Mouse (Mus musculus): ENCODE data around the gene Gm5089. TPM values are rescaled to one million over a fixed set of nuclear protein-coding genes. Genes with fewer than 3 reads are reported as not detected.

Gene Gm5089
- polyA plus RNA-seq, 1 experiment from 2014 or later = not detected

GRCm38 (mm10) chr14:122451551-122452145 is 733 bp upstream of the Gm5089 start:
- Histone ChIP-seq H3K4me3 (ENCODE audit: low read depth, low read length) (no peak overlapping the region), H3K4me1 (replicated peaks; ENCODE audit: control insufficient read depth, insufficient read depth) (no peaks in the 10 kb centered on the region), H3K9ac (ENCODE audit: low read length) (no peak overlapping the region), H3K36me3 (ENCODE audit: control insufficient read depth, insufficient read depth, low read length) (no peaks in the 10 kb centered on the region), H3K27ac (replicated peaks) (no peak overlapping the region), H3K9me3 (ENCODE audit: control insufficient read depth, low read length) (no peaks in the 10 kb centered on the region), H3K4me2 (replicated peaks; ENCODE audit: low read depth) (peak overlapping the region; percentile 55; the same call in 1 of the 2 replicates), H3K27me3 (ENCODE audit: control insufficient read depth, insufficient read depth, low read length) (peaks cover 17% of the 10 kb centered on the region; the same call in 1 of the 2 replicates)
- WGBS = 72% methylated on average over 5 of the region's 5 CpGs
- ATAC-seq (ENCODE audit: low FRiP score, low TSS enrichment) (no peak), DNase-seq (ENCODE audit: low spot score) (no peak)
- TF ChIP-seq EP300 (optimal IDR thresholded peaks at IDR 0.05) = no peak
- no peak for TF ChIP-seq CTCF (IDR thresholded peaks at IDR 0.05; ENCODE audit: low read depth)

GRCm38 (mm10) chr14:122449601-122450495 is 1.1 kb downstream of the Gm5089 start:
- peak overlapping the region; percentile 33; the same call in 1 of the 2 replicates for H3K4me3 ChIP-seq (ENCODE audit: low read depth, low read length)
- no peaks in the 10 kb centered on the region for H3K36me3 ChIP-seq (ENCODE audit: control insufficient read depth, insufficient read depth, low read length)
- 9% methylated on average over 29 of the region's 29 CpGs for WGBS
- peaks cover 17% of the 10 kb centered on the region; the same call in 1 of the 2 replicates for H3K27me3 ChIP-seq (ENCODE audit: control insufficient read depth, insufficient read depth, low read length)
- TF ChIP-seq CTCF (IDR thresholded peaks at IDR 0.05; ENCODE audit: low read depth) (no peak), EP300 (optimal IDR thresholded peaks at IDR 0.05) (no peak)
- H3K4me1 ChIP-seq (replicated peaks; ENCODE audit: control insufficient read depth, insufficient read depth) = no peaks in the 10 kb centered on the region
- ATAC-seq (ENCODE audit: low FRiP score, low TSS enrichment) (no peak), DNase-seq (ENCODE audit: low spot score) (no peak)
- peak overlapping the region; percentile 55; the same call in 1 of the 2 replicates for H3K4me2 ChIP-seq (replicated peaks; ENCODE audit: low read depth)
- no peak overlapping the region for H3K27ac ChIP-seq (replicated peaks)
- no peaks in the 10 kb centered on the region for H3K9me3 ChIP-seq (ENCODE audit: control insufficient read depth, low read length)
- H3K9ac ChIP-seq (ENCODE audit: low read length) = no peak overlapping the region

GRCm38 (mm10) chr14:122436850-122437249 is 14.1 kb downstream of the Gm5089 start:
- Histone ChIP-seq H3K9ac (ENCODE audit: low read length) (no peak overlapping the region), H3K4me3 (ENCODE audit: low read depth, low read length) (no peak overlapping the region), H3K9me3 (ENCODE audit: control insufficient read depth, low read length) (no peaks in the 10 kb centered on the region), H3K36me3 (ENCODE audit: control insufficient read depth, insufficient read depth, low read length) (no peaks in the 10 kb centered on the region), H3K27ac (replicated peaks) (no peak overlapping the region), H3K4me2 (replicated peaks; ENCODE audit: low read depth) (no peak overlapping the region), H3K27me3 (ENCODE audit: control insufficient read depth, insufficient read depth, low read length) (no peaks in the 10 kb centered on the region), H3K4me1 (replicated peaks; ENCODE audit: control insufficient read depth, insufficient read depth) (no peaks in the 10 kb centered on the region)
- WGBS = 67% methylated on average over 10 of the region's 10 CpGs
- TF ChIP-seq CTCF (IDR thresholded peaks at IDR 0.05; ENCODE audit: low read depth) = no peak
- TF ChIP-seq EP300 (optimal IDR thresholded peaks at IDR 0.05) = no peak
- ATAC-seq (ENCODE audit: low FRiP score, low TSS enrichment) (no peak), DNase-seq (ENCODE audit: low spot score) (no peak)

GRCm38 (mm10) chr14:122434039-122434438 is 16.9 kb downstream of the Gm5089 start:
- TF ChIP-seq EP300 (optimal IDR thresholded peaks at IDR 0.05) (no peak), CTCF (IDR thresholded peaks at IDR 0.05; ENCODE audit: low read depth) (no peak)
- Histone ChIP-seq H3K27ac (replicated peaks) (no peak overlapping the region), H3K4me1 (replicated peaks; ENCODE audit: control insufficient read depth, insufficient read depth) (no peaks in the 10 kb centered on the region), H3K4me3 (ENCODE audit: low read depth, low read length) (no peak overlapping the region), H3K36me3 (ENCODE audit: control insufficient read depth, insufficient read depth, low read length) (no peaks in the 10 kb centered on the region), H3K9ac (ENCODE audit: low read length) (no peak overlapping the region), H3K4me2 (replicated peaks; ENCODE audit: low read depth) (no peak overlapping the region), H3K27me3 (ENCODE audit: control insufficient read depth, insufficient read depth, low read length) (no peaks in the 10 kb centered on the region), H3K9me3 (ENCODE audit: control insufficient read depth, low read length) (no peaks in the 10 kb centered on the region)
- DNase-seq (ENCODE audit: low spot score) (no peak), ATAC-seq (ENCODE audit: low FRiP score, low TSS enrichment) (no peak)
- WGBS = 86% methylated on average over 10 of the region's 10 CpGs

GRCm38 (mm10) chr14:122432558-122432957 is 18.4 kb downstream of the Gm5089 start:
- Histone ChIP-seq H3K4me3 (ENCODE audit: low read depth, low read length) (no peak overlapping the region), H3K4me1 (replicated peaks; ENCODE audit: control insufficient read depth, insufficient read depth) (no peaks in the 10 kb centered on the region), H3K4me2 (replicated peaks; ENCODE audit: low read depth) (no peak overlapping the region), H3K9ac (ENCODE audit: low read length) (no peak overlapping the region), H3K9me3 (ENCODE audit: control insufficient read depth, low read length) (no peaks in the 10 kb centered on the region), H3K27me3 (ENCODE audit: control insufficient read depth, insufficient read depth, low read length) (no peaks in the 10 kb centered on the region), H3K36me3 (ENCODE audit: control insufficient read depth, insufficient read depth, low read length) (no peaks in the 10 kb centered on the region), H3K27ac (replicated peaks) (no peak overlapping the region)
- TF ChIP-seq EP300 (optimal IDR thresholded peaks at IDR 0.05) (no peak), CTCF (IDR thresholded peaks at IDR 0.05; ENCODE audit: low read depth) (no peak)
- 48% methylated on average over 3 of the region's 3 CpGs for WGBS
- DNase-seq (ENCODE audit: low spot score) (no peak), ATAC-seq (ENCODE audit: low FRiP score, low TSS enrichment) (no peak)

- Histone ChIP-seq H3K27me3 (ENCODE audit: control insufficient read depth, insufficient read depth, low read length) (no peaks in the 10 kb centered on the region), H3K9ac (ENCODE audit: low read length) (no peak overlapping the region), H3K4me2 (replicated peaks; ENCODE audit: low read depth) (no peak overlapping the region), H3K9me3 (ENCODE audit: control insufficient read depth, low read length) (no peaks in the 10 kb centered on the region), H3K4me1 (replicated peaks; ENCODE audit: control insufficient read depth, insufficient read depth) (no peaks in the 10 kb centered on the region), H3K27ac (replicated peaks) (no peak overlapping the region), H3K4me3 (ENCODE audit: low read depth, low read length) (no peak overlapping the region), H3K36me3 (ENCODE audit: control insufficient read depth, insufficient read depth, low read length) (no peaks in the 10 kb centered on the region)
- 71% methylated on average over 3 of the region's 3 CpGs for WGBS
- ATAC-seq (ENCODE audit: low FRiP score, low TSS enrichment) (no peak), DNase-seq (ENCODE audit: low spot score) (no peak)
- TF ChIP-seq EP300 (optimal IDR thresholded peaks at IDR 0.05) (no peak), CTCF (IDR thresholded peaks at IDR 0.05; ENCODE audit: low read depth) (no peak)
These were observed 23.3 kb downstream of the Gm5089 start for GRCm38 (mm10) chr14:122427654-122428053.
